Mouse (Mus musculus) midbrain, embryonic 15.5 days (tissue): ENCODE data around the gene Mettl7a3. TPM values are rescaled to one million over a fixed set of nuclear protein-coding genes. Genes with fewer than 3 reads are reported as not detected.
"Not testable (repeated sequence)": the region's sequence is repeated elsewhere in the genome, so short reads cannot be mapped to it uniquely, and the experiment has no call there.

ENCODE experiments used
- ATAC-seq: fragments of 200-750 bp; cut with Nextera tagmentation; replicated peaks from 2 replicates; pipeline ENCODE4 v1.8.0; 2017; ENCODE audit warnings: moderate TSS enrichment
- H3K27ac ChIP-seq: fragments of 300-500 bp; sonication (generic); 2 replicates; pipeline ENCODE4 v1.5.1; 2015; ENCODE audit warnings: mild to moderate bottlenecking, inconsistent platforms
- H3K27me3 ChIP-seq: fragments of 300-500 bp; sonication (generic); replicated peaks from 2 replicates; pipeline ENCODE4 v1.6.1; 2015; ENCODE audit warnings: inconsistent platforms
- H3K36me3 ChIP-seq: fragments of 300-500 bp; sonication (generic); replicated peaks from 2 replicates; pipeline ENCODE4 v1.6.1; 2015; ENCODE audit warnings: inconsistent platforms
- H3K4me1 ChIP-seq: fragments of 300-500 bp; sonication (generic); 2 replicates; pipeline ENCODE4 v1.6.1; 2015; ENCODE audit warnings: inconsistent platforms
- H3K4me2 ChIP-seq: fragments of 300-500 bp; sonication (generic); 2 replicates; pipeline ENCODE4 v1.6.1; 2015; ENCODE audit warnings: inconsistent platforms, mild to moderate bottlenecking, moderate library complexity
- H3K4me3 ChIP-seq: fragments of 300-500 bp; sonication (generic); 2 replicates; pipeline ENCODE4 v1.5.1; 2015; ENCODE audit warnings: mild to moderate bottlenecking, inconsistent platforms
- H3K9ac ChIP-seq: fragments of 300-500 bp; sonication (generic); 2 replicates; pipeline ENCODE4 v1.6.1; 2015; ENCODE audit warnings: mild to moderate bottlenecking, inconsistent platforms
- H3K9me3 ChIP-seq: fragments of 300-500 bp; sonication (generic); 2 replicates; pipeline ENCODE4 v1.6.1; 2016; ENCODE audit warnings: inconsistent platforms
- WGBS: fragments of 180-500 bp; shearing (Covaris S2); methylation state at CpG from one replicate; pipeline ENCODE4 v1.1.7; 2015; ENCODE audit warnings: mixed read lengths; 5-methylcytosine and 5-hydroxymethylcytosine counted together
- polyA plus RNA-seq: library from polyadenylated mRNA; unstranded; fragments of >200 nt; fragmentation: Nextera tagmentation; extraction: Ambion mirVana; gene quantifications from 2 replicates; pipeline ENCODE4 v1.2.1, GENCODE M21; 2015

Mettl7a3 gene
- polyA plus RNA-seq, 1 experiment from 2014 or later: not detected

GRCm38 (mm10) chr15:100314448-100315145 lies 20.1 kb upstream of the Mettl7a3 start:
- 90% methylated on average over 5 of the region's 5 CpGs for WGBS
- Histone ChIP-seq H3K27me3 (no peaks in the 10 kb centered on the region), H3K36me3 (no peaks in the 10 kb centered on the region), H3K9me3 (no peaks in the 10 kb centered on the region), H3K4me3 (no peak overlapping the region), H3K4me2 (no peak overlapping the region), H3K4me1 (no peaks in the 10 kb centered on the region), H3K27ac (no peak overlapping the region), H3K9ac (no peak overlapping the region)
- ATAC-seq: no peak

GRCm38 (mm10) chr15:100318014-100318671 lies 16.6 kb upstream of the Mettl7a3 start:
- not testable (repeated sequence) for H3K9ac ChIP-seq, H3K9me3 ChIP-seq, H3K36me3 ChIP-seq, H3K4me2 ChIP-seq, H3K27me3 ChIP-seq, H3K4me1 ChIP-seq, H3K4me3 ChIP-seq, H3K27ac ChIP-seq, ATAC-seq
- 64% methylated on average over 4 of the region's 4 CpGs for WGBS

GRCm38 (mm10) chr15:100319884-100320283 lies 14.8 kb upstream of the Mettl7a3 start:
- H3K27me3 ChIP-seq: no peaks in the 10 kb centered on the region
- no peaks in the 10 kb centered on the region for H3K4me1 ChIP-seq
- no peak overlapping the region for H3K27ac ChIP-seq
- H3K4me3 ChIP-seq: no peak overlapping the region
- 83% methylated on average over 1 of the region's 1 CpGs for WGBS
- H3K4me2 ChIP-seq: no peak overlapping the region
- no peaks in the 10 kb centered on the region for H3K9me3 ChIP-seq
- no peak for ATAC-seq
- H3K9ac ChIP-seq: no peak overlapping the region
- H3K36me3 ChIP-seq: no peaks in the 10 kb centered on the region

GRCm38 (mm10) chr15:100320295-100320905 lies 14.3 kb upstream of the Mettl7a3 start:
- WGBS: 81% methylated on average over 9 of the region's 9 CpGs
- Histone ChIP-seq H3K36me3 (no peaks in the 10 kb centered on the region), H3K9me3 (no peaks in the 10 kb centered on the region), H3K27me3 (no peaks in the 10 kb centered on the region), H3K4me3 (no peak overlapping the region), H3K4me2 (no peak overlapping the region), H3K4me1 (no peaks in the 10 kb centered on the region), H3K9ac (no peak overlapping the region), H3K27ac (no peak overlapping the region)
- ATAC-seq: no peak

- H3K36me3 ChIP-seq: no peaks in the 10 kb centered on the region
- ATAC-seq: no peak
- no peak overlapping the region for H3K4me3 ChIP-seq
- H3K27me3 ChIP-seq: no peaks in the 10 kb centered on the region
- WGBS: 58% methylated on average over 5 of the region's 5 CpGs
- H3K27ac ChIP-seq: no peak overlapping the region
- H3K4me1 ChIP-seq: no peaks in the 10 kb centered on the region
- no peak overlapping the region for H3K9ac ChIP-seq
- H3K9me3 ChIP-seq: no peaks in the 10 kb centered on the region
- H3K4me2 ChIP-seq: no peak overlapping the region
Observed at GRCm38 (mm10) chr15:100321134-100321533, 13.6 kb upstream of the Mettl7a3 start.

GRCm38 (mm10) chr15:100324021-100324591 lies 10.6 kb upstream of the Mettl7a3 start:
- WGBS: 76% methylated on average over 12 of the region's 12 CpGs
- Histone ChIP-seq H3K36me3 (no peaks in the 10 kb centered on the region), H3K27me3 (no peaks in the 10 kb centered on the region), H3K4me3 (no peak overlapping the region), H3K27ac (no peak overlapping the region), H3K4me1 (no peaks in the 10 kb centered on the region), H3K9me3 (no peaks in the 10 kb centered on the region), H3K4me2 (no peak overlapping the region), H3K9ac (no peak overlapping the region)
- no peak for ATAC-seq

- WGBS: 85% methylated on average over 3 of the region's 3 CpGs
- no peak overlapping the region for H3K27ac ChIP-seq
- no peaks in the 10 kb centered on the region for H3K36me3 ChIP-seq
- H3K9me3 ChIP-seq: no peaks in the 10 kb centered on the region
- no peak overlapping the region for H3K9ac ChIP-seq
- H3K4me2 ChIP-seq: no peak overlapping the region
- no peak for ATAC-seq
- H3K27me3 ChIP-seq: no peaks in the 10 kb centered on the region
- H3K4me1 ChIP-seq: no peaks in the 10 kb centered on the region
- no peak overlapping the region for H3K4me3 ChIP-seq
Observed at GRCm38 (mm10) chr15:100325235-100325634, 9.5 kb upstream of the Mettl7a3 start.

- not testable (repeated sequence) for H3K4me3 ChIP-seq, H3K27ac ChIP-seq, ATAC-seq, H3K9me3 ChIP-seq, H3K4me1 ChIP-seq, H3K36me3 ChIP-seq, H3K27me3 ChIP-seq, H3K9ac ChIP-seq, H3K4me2 ChIP-seq
- WGBS: 71% methylated on average over 4 of the region's 4 CpGs
Observed at GRCm38 (mm10) chr15:100328089-100328488, 6.6 kb upstream of the Mettl7a3 start.

GRCm38 (mm10) chr15:100329336-100329735 lies 5.4 kb upstream of the Mettl7a3 start:
- H3K9ac ChIP-seq, H3K27ac ChIP-seq, ATAC-seq, H3K4me2 ChIP-seq, H3K27me3 ChIP-seq, H3K36me3 ChIP-seq, H3K4me3 ChIP-seq, H3K9me3 ChIP-seq, H3K4me1 ChIP-seq: not testable (repeated sequence)
- WGBS: 51% methylated on average over 10 of the region's 10 CpGs

- Histone ChIP-seq H3K36me3 (no peaks in the 10 kb centered on the region), H3K4me2 (no peak overlapping the region), H3K4me1 (no peaks in the 10 kb centered on the region), H3K27me3 (no peaks in the 10 kb centered on the region), H3K9me3 (no peaks in the 10 kb centered on the region), H3K4me3 (no peak overlapping the region), H3K9ac (no peak overlapping the region), H3K27ac (no peak overlapping the region)
- 88% methylated on average over 7 of the region's 7 CpGs for WGBS
- no peak for ATAC-seq
Observed at GRCm38 (mm10) chr15:100330739-100331138, 4.0 kb upstream of the Mettl7a3 start.

GRCm38 (mm10) chr15:100332077-100332961 lies 2.4 kb upstream of the Mettl7a3 start:
- not testable (repeated sequence) for H3K36me3 ChIP-seq, H3K9ac ChIP-seq, H3K27ac ChIP-seq, H3K4me3 ChIP-seq, H3K27me3 ChIP-seq, H3K9me3 ChIP-seq, H3K4me2 ChIP-seq, H3K4me1 ChIP-seq
- ATAC-seq: 0 out of 2 replicates have a peak, but pooled peaks have one; percentile 33
- 57% methylated on average over 3 of the region's 10 CpGs for WGBS

GRCm38 (mm10) chr15:100337328-100337727 lies 2.6 kb downstream of the Mettl7a3 start:
- not testable (repeated sequence) for H3K9ac ChIP-seq, ATAC-seq, H3K36me3 ChIP-seq, H3K9me3 ChIP-seq, H3K27me3 ChIP-seq, H3K4me1 ChIP-seq, H3K27ac ChIP-seq, H3K4me2 ChIP-seq, H3K4me3 ChIP-seq
